8 mouse cellular contexts compared by ENCODE assay signal in genomic region chr14:40791606-40792005, GRCm38 (mm10).
DNase-seq lines count a peak whose midpoint lies in the region; ATAC-seq and TF ChIP-seq lines count a peak whose summit lies in the region.

No protein-coding gene starts in this region.

- H3K4me2 ChIP-seq in kidney, embryonic 16.5 days (replicated peaks; ENCODE audit: low read depth, low read length): no peak overlapping the region
- no peak overlapping the region for H3K4me2 ChIP-seq in liver, embryonic 14.5 days (ENCODE audit: low read depth)

- H3K4me1 ChIP-seq in kidney, embryonic 16.5 days (ENCODE audit: insufficient read depth, low read length): no peaks in the 10 kb centered on the region
- no peaks in the 10 kb centered on the region for H3K4me1 ChIP-seq in liver, embryonic 14.5 days (replicated peaks; ENCODE audit: control insufficient read depth in 2 of 2, insufficient read depth in 2 of 2, low read length in 1 of 2)

- no peaks in the 10 kb centered on the region for H3K36me3 ChIP-seq in kidney, embryonic 16.5 days (ENCODE audit: insufficient read depth, low read length)
- no peaks in the 10 kb centered on the region for H3K36me3 ChIP-seq in liver, embryonic 14.5 days (replicated peaks; ENCODE audit: control insufficient read depth, insufficient read depth, low read depth)

- 44% methylated on average over 1 of the region's 1 CpGs for WGBS in kidney, embryonic 16.5 days
- 22% methylated on average over 1 of the region's 1 CpGs for WGBS in liver, embryonic 14.5 days (ENCODE audit: insufficient replicate concordance)

- DNase-seq in cerebellum, adult 11 months: peak; percentile 8
- peak; percentile 14 for DNase-seq in A20 (ENCODE audit: low read depth, low spot score)
- DNase-seq in c-Kit-positive CD71-positive TER-119-positive erythroid progenitor cells, embryonic 14.5 days (ENCODE audit: low spot score): peak; percentile 11
- no peak for DNase-seq in liver, embryonic 14.5 days (ENCODE audit: low read depth in 3 of 3, low spot score in 3 of 3)
- peak; percentile 72 to 80 for DNase-seq in right cerebral cortex, adult 2 months (ENCODE audit: low spot score in 2 of 2)

- no peak overlapping the region for H3K9ac ChIP-seq in kidney, embryonic 16.5 days (replicated peaks; ENCODE audit: low read length)
- no peak overlapping the region for H3K9ac ChIP-seq in liver, embryonic 14.5 days (replicated peaks)

- H3K27ac ChIP-seq in kidney, embryonic 16.5 days (ENCODE audit: low read length): no peak overlapping the region
- no peak overlapping the region for H3K27ac ChIP-seq in liver, embryonic 14.5 days

- no peak for ATAC-seq in cerebellum, adult (ENCODE audit: insufficient number of reproducible peaks, low FRiP score, low TSS enrichment)
- ATAC-seq in frontal cortex, adult (ENCODE audit: low TSS enrichment): peak; percentile 92
- 0 out of 2 replicates have a peak, but pooled peaks have one; percentile 35 for ATAC-seq in kidney, embryonic 16.5 days (ENCODE audit: low FRiP score, low TSS enrichment)
- ATAC-seq in liver, embryonic 14.5 days (ENCODE audit: insufficient read depth): no peak

- TF ChIP-seq CTCF in liver, embryonic 14.5 days (IDR thresholded peaks at IDR 0.05; ENCODE audit: low read depth): peak; percentile 55

- H3K27me3 ChIP-seq in kidney, embryonic 16.5 days (ENCODE audit: insufficient read depth, low read length): no peaks in the 10 kb centered on the region
- H3K27me3 ChIP-seq in liver, embryonic 14.5 days (ENCODE audit: control insufficient read depth, insufficient read depth, low read length): no peaks in the 10 kb centered on the region

- H3K4me3 ChIP-seq in kidney, embryonic 16.5 days (ENCODE audit: low read length): no peak overlapping the region
- no peak overlapping the region for H3K4me3 ChIP-seq in liver, embryonic 14.5 days (ENCODE audit: insufficient read depth in 1 of 2, low read depth in 2 of 2, low read length in 2 of 2)

- no peak for TF ChIP-seq EP300 in liver, embryonic 14.5 days (IDR thresholded peaks at IDR 0.05; ENCODE audit: low read depth)

- no peaks in the 10 kb centered on the region for H3K9me3 ChIP-seq in kidney, embryonic 16.5 days (ENCODE audit: low read length)
- no peaks in the 10 kb centered on the region for H3K9me3 ChIP-seq in liver, embryonic 14.5 days (ENCODE audit: control insufficient read depth, low read length)

Comparison
In these comparisons a context has a peak if more than half of its experiments do, and no peak if none do; other contexts are left out.
1. DNase-seq: peak in cerebellum, adult 11 months (single experiment), A20 (single experiment), c-Kit-positive CD71-positive TER-119-positive erythroid progenitor cells, embryonic 14.5 days (single experiment) and right cerebral cortex, adult 2 months (2 of 2); none in liver, embryonic 14.5 days (0 of 3).
2. ATAC-seq: peak in frontal cortex, adult (single experiment) and kidney, embryonic 16.5 days (single experiment); none in cerebellum, adult (single experiment) and liver, embryonic 14.5 days (single experiment).